Mouse (Mus musculus): ENCODE measurements at regions not wholly inside any gene's neighbourhood (a gene's known extent, or its start where the extent isn't known, plus 50 kb on each side); places are given as distances from the start of the nearest gene placed in this dataset.

DNA sequence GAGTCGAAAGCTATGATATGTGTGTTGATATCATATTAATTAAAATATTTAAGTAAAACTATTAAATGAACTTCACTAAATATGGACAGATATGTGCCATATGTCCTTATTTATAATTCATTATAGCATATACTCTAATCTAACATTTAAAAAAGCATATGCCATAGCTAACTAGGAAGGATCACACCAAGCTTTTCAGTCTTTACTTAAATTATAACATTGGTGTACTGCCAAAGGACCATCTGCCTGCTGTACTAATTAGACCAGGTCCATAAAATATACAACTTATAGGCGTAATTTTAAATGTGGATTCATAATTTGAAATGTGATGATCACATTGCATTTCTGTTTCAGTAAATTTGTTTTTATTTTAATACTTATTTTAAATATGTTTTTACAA, 651.9 kb upstream of the Klhl1 start:
- in situ Hi-C loops (cut with MboI; ENCODE audit: unreplicated experiment in 2 of 2): no loop called here

DNA sequence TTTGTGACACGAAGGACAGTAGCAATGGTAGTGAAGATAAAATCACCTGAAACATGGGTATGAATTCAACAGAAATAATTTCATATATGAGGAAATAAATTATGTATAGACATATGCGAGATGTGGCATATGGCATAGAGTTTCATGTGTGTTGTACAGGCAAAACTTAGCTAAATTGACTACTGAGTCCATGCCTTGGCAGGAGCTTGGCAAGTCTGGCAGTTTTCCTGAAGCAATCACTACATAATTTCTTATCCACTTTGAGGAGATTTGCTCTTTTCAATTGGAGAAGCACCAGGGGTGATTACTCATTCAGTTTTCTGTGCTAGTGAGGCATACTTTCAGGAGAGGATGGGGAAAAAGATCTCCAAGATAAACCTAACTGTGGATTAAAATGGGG, 646.9 kb upstream of the Klhl1 start:
- in situ Hi-C loops (cut with MboI; ENCODE audit: unreplicated experiment in 2 of 2): no loop called here

DNA sequence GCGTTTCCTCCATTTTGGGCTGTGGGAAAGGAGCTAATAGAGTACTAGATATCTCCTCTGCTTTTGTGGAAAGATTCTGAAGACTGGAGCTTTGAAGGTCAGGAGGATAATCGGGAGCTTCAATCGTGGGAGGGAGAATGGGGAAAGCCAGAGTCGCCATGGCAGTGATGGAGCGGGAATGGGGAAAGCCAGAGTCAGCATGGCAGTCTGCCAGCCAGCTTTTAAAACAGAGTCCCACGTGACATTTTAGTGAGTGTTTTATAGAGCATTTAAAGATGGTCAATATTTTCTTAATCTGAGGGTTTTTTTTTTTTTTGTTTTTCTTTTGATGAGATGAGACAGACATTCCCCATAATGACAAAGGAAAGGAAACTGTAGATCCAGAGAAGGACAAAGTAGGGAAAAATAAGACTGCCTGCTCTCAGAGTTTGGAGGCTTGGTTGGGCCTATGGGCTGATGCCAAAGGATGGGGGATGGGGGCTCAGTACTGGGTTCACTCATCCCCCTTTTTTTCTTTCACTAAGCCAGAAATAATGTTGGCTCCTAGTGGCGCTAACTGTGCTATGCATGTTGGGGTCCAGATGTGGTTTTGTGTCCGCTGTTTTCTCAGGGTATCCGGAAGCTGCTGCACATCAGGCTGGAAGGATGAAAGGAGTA, 630.2 kb upstream of the Klhl1 start:
- in situ Hi-C loops (cut with MboI; ENCODE audit: unreplicated experiment in 2 of 2): no loop called here

DNA sequence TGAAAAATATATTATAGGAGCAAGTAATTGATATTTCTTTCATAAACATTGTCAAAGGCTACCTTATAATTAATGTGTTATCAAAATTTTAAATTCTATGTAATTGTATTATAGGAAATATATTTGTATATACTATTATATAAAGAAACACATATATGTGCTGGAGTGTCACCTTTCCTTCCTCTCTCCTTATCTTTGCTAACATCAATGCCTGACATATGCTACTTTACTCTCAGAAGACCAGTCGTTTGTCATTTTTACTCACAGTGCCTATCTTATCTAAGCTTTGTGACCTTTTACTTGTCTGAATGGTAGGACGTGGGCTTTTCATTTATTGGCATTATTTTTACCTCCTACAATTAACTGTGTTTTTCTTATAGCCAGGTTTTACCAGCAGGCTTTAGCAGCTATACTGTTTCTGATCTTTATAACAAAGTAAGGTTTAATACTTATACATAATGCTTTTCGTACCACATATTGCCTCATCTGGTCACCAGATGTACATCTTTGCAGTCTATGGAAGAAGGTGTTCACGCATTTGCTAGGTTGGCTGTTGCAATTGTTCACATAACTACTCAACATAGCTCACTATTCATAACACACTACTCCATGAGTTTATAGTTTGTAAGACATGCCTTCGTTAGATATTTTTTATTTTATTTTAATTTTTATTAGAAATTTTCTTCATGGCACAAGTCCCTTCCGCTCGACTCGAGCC, 597.2 kb upstream of the Klhl1 start:
- in situ Hi-C loops (cut with MboI; ENCODE audit: unreplicated experiment in 2 of 2): no loop called here

DNA sequence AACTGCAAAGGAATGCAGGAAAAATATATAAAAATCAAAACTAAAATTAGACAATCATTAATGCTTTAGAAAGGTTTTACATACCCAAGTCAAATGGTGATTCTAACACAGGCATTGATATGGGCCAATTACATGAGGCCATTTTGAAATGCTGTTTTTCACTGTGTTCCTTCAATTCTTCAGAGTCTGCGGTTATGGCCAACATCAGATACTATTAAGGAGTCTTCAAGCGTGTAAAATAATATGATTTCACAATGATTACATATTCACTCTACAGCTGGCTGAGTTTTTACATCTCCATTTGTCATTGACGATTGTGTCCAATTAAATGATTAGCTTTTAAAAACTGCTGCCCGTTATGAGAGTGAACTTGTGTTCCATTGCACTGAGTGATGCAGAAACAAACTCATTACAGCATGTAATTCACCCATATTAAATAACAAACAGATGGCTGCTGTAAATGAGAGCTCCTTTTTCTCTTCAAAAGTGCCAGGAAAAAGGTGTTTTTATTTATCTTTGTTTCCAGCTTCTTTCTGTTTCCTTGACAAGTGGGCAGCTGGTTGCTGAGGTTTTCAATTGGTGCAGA, 582.3 kb upstream of the Klhl1 start:
- in situ Hi-C loops (cut with MboI; ENCODE audit: unreplicated experiment in 2 of 2): no loop called here

DNA sequence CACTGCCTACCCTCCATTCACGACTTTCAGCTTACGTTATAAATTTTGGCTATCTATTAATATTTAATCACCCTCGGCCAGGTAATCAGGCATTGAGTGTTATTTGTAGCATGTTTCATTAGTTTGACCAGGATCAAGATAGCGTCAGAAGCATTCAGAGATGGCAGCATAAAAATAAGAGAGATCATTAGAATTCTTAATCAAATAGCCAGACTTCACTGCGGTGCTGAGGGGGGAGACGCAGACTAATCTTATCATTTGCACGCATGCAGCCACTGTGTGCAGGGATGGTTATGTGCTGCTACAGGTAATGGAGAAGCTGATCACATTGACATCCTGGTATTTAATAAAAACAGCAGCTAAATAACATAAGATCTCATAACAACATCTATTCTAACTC, 574.5 kb upstream of the Klhl1 start:
- in situ Hi-C loops (cut with MboI; ENCODE audit: unreplicated experiment in 2 of 2): no loop called here

DNA sequence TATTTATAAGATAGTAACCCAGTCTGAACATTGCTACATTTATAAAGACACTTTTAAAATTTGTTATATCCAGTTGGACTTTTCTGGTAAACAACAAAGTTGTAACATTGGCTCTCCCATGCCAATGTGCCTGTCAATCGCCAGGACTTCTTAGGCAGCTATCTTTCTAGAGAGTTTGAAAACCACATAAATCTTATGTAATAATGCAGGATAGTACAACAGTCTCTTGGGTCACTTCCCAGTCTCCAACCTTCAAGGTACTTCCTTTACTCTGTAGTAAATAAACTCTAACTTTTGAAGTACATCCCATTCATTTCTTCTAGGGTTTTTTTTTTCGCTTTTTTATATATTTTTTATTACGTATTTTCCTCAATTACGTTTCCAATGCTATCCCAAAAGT, 570.0 kb upstream of the Klhl1 start:
- in situ Hi-C loops (cut with MboI; ENCODE audit: unreplicated experiment in 2 of 2): no loop called here

DNA sequence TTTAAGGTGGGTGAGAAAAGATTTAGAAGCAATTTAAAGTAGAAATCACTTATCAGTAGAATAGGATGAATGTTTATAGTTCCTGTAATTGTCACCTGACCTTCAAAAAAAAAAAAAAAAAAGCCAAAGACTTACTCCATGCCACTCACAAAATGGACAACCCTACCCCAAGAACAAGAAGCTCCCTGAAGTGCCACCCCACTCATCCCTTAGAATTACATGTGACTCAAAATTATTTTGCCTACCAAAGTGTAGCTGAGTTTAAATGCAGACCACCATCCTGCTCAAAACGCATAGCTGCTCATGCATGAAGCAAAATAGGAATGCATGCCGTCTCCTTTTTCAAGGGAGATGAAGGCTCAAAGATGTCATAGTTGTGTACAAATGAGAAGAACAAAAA, 568.4 kb upstream of the Klhl1 start:
- in situ Hi-C loops (cut with MboI; ENCODE audit: unreplicated experiment in 2 of 2): no loop called here

DNA sequence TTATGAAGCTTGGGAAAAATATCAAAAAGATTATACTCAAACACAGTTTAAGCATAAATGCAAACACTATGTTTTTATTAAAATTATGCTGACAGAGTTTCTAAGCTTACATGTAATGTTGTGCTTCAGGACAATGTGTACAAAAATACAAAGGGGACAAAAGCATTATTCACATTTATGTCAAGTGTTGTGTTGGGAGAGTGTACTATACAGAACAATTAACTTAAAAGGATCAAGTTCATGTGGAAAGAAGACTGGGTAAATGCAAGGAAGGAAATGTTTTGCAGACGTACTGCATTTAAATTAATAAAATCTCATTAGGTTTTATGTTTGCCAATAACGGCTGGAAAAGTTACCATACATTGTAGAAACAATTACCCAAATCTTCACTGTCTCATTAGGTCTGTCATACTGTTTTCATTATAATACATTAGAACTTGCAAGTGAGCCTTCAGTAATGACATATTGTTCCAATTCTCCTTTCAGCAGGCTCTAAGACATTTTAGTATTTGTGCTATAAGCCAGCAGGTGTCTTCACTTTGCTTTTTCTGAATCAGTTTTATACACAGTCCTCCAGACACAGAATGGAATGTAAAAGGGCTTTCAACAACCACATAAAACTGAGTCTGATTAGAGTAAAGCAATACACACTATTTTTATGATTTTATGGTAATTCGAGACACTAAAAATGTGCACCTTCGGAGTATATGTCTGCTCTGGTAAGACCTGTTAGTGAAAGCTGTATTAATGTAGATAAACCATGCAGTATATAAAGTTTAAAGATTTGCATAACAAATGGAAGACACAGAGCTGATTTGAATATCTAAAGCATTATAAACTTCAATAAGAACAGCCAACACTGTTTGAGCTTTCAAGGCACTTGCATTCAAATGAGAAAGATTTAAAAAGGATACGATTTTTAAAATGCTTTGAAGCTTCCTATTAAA, 567.7 kb upstream of the Klhl1 start:
- in situ Hi-C loops (cut with MboI; ENCODE audit: unreplicated experiment in 2 of 2): no loop called here

DNA sequence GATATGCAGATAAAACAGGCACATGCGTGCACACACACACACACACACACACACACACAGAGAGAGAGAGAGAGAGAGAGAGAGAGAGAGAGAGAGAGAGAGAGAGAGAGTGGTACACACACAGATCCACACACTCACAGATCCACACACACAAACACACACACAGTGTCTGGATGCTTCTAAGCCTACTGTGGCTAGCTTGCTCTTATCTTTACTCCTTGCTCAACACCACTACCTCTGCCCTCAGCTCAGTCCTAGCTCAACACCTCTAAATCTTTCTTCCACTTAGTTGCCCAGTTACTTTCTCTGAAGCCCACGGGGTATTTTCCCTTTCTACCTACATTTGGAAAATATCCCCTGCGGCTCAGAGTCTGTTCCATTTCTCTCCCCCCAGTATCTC, 555.9 kb upstream of the Klhl1 start:
- in situ Hi-C loops (cut with MboI; ENCODE audit: unreplicated experiment in 2 of 2): no loop called here

DNA sequence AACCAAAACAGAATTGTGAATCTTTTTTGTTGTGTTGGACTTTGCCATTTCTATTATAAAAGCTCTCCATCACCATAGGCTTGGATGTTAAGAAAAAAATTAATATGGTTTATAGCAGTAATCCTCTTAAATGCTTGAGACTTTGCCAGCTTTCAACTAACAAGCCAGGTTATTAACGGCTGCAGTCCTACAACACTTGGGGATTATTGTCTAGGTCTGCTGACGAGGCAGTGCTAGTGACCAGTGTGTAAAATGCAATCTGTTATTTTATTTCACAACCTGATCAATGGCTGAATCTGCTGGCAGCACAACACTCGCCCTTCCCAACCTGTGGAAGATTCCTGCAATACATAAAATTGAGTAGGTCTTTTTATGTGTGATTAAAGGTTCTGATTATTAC, 549.9 kb upstream of the Klhl1 start:
- in situ Hi-C loops (cut with MboI; ENCODE audit: unreplicated experiment in 2 of 2): no loop called here

DNA sequence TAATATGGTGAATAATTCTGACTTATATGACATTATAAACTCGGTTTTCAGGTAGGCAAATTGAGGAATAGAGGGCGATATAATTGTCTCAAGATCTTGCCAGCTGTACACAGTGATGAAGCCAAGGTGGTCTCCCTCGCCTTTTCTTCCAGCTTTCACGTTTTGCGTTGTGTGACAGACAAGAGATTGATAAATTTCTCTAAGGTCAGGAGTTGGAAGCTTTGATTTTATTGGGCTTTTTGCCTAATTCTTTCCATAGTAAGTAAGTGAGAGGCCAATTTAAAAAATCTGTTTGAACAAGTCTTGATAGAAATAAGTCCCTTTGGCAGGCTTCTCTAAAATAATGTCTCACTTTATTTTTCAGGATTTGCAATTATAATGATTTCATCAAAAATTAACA, 549.4 kb upstream of the Klhl1 start:
- in situ Hi-C loops (cut with MboI; ENCODE audit: unreplicated experiment in 2 of 2): no loop called here

DNA sequence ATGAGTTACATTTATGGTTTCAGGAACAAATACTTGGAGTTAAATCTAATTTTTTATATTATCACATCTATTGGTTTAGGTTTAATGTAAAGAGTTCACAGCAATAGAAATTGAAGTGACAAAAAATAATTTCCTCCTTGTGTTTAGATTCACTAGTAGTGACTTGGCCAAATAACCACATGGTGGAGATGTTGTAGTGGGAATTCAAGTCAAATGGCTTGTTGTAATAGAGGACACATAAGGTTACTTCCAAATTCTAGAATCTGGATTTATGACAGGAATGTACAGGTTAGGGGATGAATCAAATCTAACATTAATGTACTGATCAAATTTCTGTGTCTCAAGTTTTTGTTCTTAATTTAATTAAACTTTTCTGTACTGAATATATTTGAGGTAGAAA, 526.4 kb upstream of the Klhl1 start:
- in situ Hi-C loops (cut with MboI; ENCODE audit: unreplicated experiment in 2 of 2): no loop called here

DNA sequence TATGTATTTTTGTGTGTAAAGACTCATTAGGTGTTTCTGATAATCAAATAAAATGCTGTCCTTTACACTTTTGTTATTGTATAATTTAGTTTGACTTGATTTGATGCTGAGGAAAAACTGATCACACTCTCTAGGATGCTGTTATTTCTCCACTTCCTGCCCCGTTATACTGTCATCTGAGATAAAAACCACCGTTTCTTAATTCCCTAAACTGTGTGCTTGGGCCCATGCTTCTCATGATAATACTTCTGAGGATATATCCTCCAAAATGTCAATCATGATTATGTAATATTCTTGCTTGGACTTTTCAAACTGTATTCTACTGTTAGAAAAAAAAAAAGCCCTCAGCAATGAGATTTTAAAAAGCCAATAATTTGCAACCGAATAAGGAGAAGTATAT, 520.9 kb upstream of the Klhl1 start:
- in situ Hi-C loops (cut with MboI; ENCODE audit: unreplicated experiment in 2 of 2): no loop called here

DNA sequence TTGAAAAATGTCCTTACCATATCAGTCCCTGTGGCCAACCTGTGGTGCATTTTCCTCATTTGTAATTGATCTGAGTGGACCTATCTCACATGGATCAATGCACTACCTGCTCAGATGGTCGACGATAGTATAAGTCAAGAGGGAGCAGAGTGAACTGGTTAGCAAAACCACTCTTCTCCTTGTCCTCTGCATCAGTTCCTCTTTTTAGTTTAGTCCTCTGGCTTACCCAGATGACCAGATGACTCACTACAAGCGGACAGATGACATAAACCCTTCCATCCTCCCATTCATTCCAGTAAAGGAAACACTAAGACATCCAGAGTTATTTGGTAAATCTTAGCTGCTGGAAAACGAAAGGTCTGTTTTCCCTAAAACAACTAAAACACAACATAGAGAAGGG, 509.6 kb upstream of the Klhl1 start:
- in situ Hi-C loops (cut with MboI; ENCODE audit: unreplicated experiment in 2 of 2): no loop called here

DNA sequence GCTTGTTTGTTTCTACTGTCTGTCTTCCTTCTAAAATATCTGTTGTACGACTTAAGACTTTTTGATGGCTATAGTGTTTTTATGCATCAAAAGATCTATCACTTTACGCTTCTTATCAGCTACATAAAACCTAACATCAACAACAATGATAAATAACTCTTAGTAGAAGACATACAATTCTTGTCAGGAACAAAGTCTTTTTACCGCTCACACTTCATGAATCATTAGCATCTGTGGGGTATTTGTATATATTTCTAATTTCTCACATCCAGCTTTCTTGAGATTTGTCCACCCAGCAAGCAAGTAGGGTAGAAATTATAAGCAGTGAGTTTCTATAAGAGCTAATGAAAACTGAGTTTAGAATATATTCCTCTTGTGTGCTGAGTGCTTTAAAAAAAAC, 487.4 kb upstream of the Klhl1 start:
- in situ Hi-C loops (cut with MboI; ENCODE audit: unreplicated experiment in 2 of 2): no loop called here

DNA sequence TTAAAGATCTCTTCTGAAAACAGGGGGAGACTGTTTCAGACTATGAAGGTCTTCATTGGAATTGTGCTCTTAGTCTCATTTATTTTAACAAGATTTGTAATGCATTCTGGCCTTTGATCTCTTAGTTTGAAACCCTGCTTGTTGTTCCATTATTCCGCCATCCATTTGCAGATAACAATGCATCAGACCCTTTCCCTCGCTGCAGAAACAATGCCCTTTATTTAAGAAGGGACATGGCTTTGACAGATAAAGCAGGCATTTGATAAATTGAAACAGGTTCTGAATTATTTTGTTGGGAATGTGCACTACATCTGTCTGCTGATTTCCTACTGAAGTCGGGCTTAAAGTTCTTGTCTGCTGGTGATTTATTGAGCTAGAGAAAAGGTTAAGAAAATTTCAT, 476.2 kb upstream of the Klhl1 start:
- in situ Hi-C loops (cut with MboI; ENCODE audit: unreplicated experiment in 2 of 2): no loop called here

DNA sequence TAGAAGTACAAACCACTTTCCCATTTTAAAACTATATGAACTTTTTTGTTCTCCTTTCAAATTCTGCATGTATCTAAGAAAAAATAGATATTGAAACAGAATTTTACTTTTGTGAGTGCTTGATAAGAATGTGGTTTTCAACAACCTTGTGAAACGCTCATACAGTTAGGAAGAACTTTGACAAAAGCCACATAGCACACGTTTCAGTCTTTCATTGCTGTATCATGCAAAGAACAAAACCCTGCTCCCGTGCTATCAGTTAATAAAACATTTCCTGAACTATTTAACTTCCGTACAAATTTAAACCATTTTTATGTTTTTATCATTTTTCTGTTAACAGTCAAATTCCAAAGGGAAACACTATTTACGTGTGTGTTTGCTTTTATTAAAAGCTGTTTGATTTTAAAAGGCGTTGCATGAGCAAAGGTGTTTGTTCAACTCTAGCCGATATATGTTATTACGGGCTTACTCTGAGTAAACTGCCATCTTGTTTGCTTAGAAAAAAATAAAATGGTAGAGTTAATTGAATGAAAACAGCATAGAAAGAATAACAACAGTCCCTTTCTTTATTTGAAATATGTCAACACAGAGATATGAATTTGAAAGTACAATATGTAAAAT, 471.8 kb upstream of the Klhl1 start:
- in situ Hi-C loops (cut with MboI; ENCODE audit: unreplicated experiment in 2 of 2): no loop called here

DNA sequence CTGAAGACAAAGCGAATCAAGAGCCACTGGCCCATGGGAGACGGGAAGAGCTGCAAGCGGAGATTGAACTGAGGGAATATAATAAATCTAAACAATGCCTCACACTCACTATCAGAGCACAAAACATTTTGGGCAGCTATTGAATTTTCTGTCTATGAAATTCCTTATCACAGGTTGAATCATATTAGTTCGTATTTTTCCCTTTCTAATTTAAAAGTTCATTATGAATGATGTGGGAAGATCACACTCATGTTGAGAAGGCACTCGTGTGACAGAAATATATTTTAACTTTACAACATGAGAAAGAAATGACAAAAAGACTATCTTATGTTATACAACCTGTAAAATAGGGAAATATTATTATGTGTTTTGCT, 444.2 kb upstream of the Klhl1 start:
- in situ Hi-C loops (cut with MboI; ENCODE audit: unreplicated experiment in 2 of 2): no loop called here

DNA sequence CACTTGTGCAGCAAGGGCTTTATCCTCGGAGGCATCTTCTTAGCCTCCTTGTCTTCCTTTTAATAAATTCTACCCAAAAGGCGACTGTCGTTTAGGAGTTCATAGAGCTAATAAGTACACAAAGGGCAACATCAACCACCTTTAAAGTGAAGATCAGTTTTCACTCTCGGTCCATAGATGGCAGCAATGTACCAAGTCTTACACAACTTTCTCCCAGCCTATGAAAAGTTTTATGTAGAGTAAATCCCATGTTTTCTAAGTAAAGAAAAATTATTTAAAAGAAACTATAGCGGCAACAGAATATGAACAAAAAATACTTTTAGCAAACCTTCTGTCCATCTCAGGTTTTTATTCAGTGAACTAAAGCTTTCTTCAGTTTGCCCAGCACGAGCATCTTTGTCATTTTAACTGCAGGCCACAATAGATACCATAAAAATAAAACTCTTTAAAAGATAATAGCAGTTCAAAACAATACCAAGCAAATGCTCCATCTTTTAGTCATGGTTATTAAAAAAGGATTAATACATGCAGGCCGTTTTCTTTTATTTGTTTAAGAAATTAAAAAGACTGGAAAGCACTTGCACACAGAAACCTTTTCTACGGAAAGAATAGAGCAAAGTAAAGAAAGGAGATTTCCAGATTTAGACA, 443.6 kb upstream of the Klhl1 start:
- in situ Hi-C loops (cut with MboI; ENCODE audit: unreplicated experiment in 2 of 2): no loop called here

Measured in v-Abl transformed pro-B cells (cell line).